Mouse (Mus musculus) central nervous system, embryonic 11.5 days (tissue): ENCODE results near the gene Zfp988. TPM values are rescaled to one million over a fixed set of nuclear protein-coding genes. Genes with fewer than 3 reads are reported as not detected.

ENCODE experiments used
- polyA plus RNA-seq: library from polyadenylated mRNA; depleted of rRNA; stranded (reverse); fragments of >200 nt; gene quantifications from 2 replicates; pipeline ENCODE4 v1.2.3, GENCODE M21; 2012; rRNA removed

The Zfp988 gene
- 0.06 TPM in 1 of 2 replicates, not detected in the other for polyA plus RNA-seq

DNA sequence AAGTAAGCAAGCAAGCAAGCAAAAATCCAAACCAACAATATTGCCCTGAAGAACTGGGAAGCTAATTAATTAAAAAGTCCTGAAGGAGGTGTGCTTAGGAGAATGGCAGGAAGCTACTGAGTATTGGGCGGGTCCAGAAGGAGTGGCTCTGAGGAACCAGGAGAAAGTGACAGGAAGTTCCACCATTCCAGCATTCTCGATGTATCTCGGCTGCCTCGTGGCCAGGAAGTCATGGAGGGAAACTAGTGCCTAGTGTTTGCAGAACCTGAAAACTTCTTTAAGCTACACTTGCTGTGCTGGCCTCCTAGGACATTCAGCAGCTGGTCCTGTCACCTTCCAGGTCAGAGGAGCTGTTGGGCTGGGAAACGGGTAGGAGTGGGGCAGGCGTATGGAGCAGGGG is at the start of gene Zfp988:
Gene Zfp988, plus strand, starts transcription at position 239 of the 400 bp plus-strand sequence.

DNA sequence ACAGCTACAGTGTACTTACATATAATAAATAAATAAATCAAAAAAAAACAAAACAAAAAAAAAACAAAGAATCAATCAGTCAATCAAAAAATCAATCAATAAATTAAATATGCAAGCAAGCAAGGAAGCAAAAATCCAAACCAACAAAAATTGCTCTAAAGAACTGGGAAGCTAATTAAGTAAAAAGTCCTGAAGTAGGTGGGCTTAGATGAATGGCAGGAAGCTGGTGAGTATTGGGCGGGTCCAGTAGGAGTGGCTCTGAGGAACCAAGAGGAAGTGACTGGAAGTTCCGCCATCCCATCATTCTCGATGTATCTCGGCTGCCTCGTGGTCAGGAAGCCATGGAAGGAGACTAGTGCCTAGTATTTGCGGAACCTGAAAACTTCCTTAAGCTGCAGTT is 55.5 kb downstream of the Zfp988 start, which contains the start of gene Zfp978:
Gene Zfp978, plus strand, starts transcription at position 301 of the 400 bp plus-strand sequence.

Other genes starting within 250 kb of the Zfp988 start
- gene Zfp991, start 173.6 kb upstream of the Zfp988 start, polyA plus RNA-seq, result 3.5 and 7.7 TPM in 2 replicates
- not detected in 2 replicates for gene Zfp978, start 55.6 kb downstream of the Zfp988 start, polyA plus RNA-seq
- 3.4 and 3.6 TPM in 2 replicates for gene Zfp982, start 186.7 kb downstream of the Zfp988 start, polyA plus RNA-seq
- 0.58 and 1.3 TPM in 2 replicates for gene Gm16503, start 234.5 kb downstream of the Zfp988 start, polyA plus RNA-seq
- 0.02 and 0.06 TPM in 2 replicates for gene Zfp985, start 247.6 kb downstream of the Zfp988 start, polyA plus RNA-seq